In genomic region chr2:157914105-157914764, GRCm38 (mm10) we compare ENCODE assay signal across 10 mouse cellular contexts. TPM values are rescaled to one million over a fixed set of nuclear protein-coding genes. Genes with fewer than 3 reads are reported as not detected.
A peak's percentile ranks its signal among the peaks of the same experiment; 100 is the strongest.
DNase-seq lines count a peak whose midpoint lies in the region; ATAC-seq and TF ChIP-seq lines count a peak whose summit lies in the region.
"Had no signal": no experiment of that assay in that cellular context is flagged by ENCODE, and none has a peak within 500 bp of the region (broad histone marks: within the 10 kb centered on the region; RNA-seq: fewer than 3 reads in every experiment).

TSS of gene Vstm2l (plus strand) at chr2:157914653.

- no peaks in the 10 kb centered on the region for H3K36me3 ChIP-seq in kidney, embryonic 16.5 days (ENCODE audit: insufficient read depth, low read length)
- H3K36me3 ChIP-seq in forebrain, postnatal 0 days (ENCODE audit: insufficient read depth), result no peaks in the 10 kb centered on the region
- no peaks in the 10 kb centered on the region for H3K36me3 ChIP-seq in neural tube, embryonic 13.5 days
- H3K36me3 ChIP-seq: liver, embryonic 15.5 days had no signal

- 3% methylated on average over 54 of the region's 62 CpGs for WGBS in kidney, embryonic 16.5 days
- WGBS in forebrain, postnatal 0 days, result 4% methylated on average over 51 of the region's 62 CpGs
- 4% methylated on average over 59 of the region's 62 CpGs for whole genome bisulfite sequencing in neural tube, embryonic 13.5 days

- no peaks in the 10 kb centered on the region for H3K9me3 ChIP-seq in kidney, embryonic 16.5 days (ENCODE audit: low read length)
- no peaks in the 10 kb centered on the region for H3K9me3 ChIP-seq in forebrain, postnatal 0 days (ENCODE audit: low read length)
- H3K9me3 ChIP-seq in neural tube, embryonic 13.5 days, result no peaks in the 10 kb centered on the region
- H3K9me3 ChIP-seq: liver, embryonic 15.5 days had no signal

- peak within 1 kb of the TSS; percentile 42 for H3K4me3 ChIP-seq in kidney, embryonic 16.5 days (ENCODE audit: low read length)
- peak within 1 kb of the TSS; percentile 66 for H3K4me3 ChIP-seq in forebrain, postnatal 0 days (ENCODE audit: low read depth, low read length)
- H3K4me3 ChIP-seq in neural tube, embryonic 13.5 days, result peak within 1 kb of the TSS; percentile 64
- H3K4me3 ChIP-seq: liver, embryonic 15.5 days had no signal

- peaks cover 44% of the 10 kb centered on the region for H3K27me3 ChIP-seq in kidney, embryonic 16.5 days (ENCODE audit: insufficient read depth, low read length)
- peaks cover 5% of the 10 kb centered on the region for H3K27me3 ChIP-seq in forebrain, postnatal 0 days (ENCODE audit: insufficient read depth, low read length)
- H3K27me3 ChIP-seq in neural tube, embryonic 13.5 days, result peaks cover 40% of the 10 kb centered on the region

- peaks cover 7% of the 10 kb centered on the region; the same call in 1 of the 2 replicates for H3K4me1 ChIP-seq in kidney, embryonic 16.5 days (ENCODE audit: insufficient read depth, low read length)
- 0 out of 2 replicates have a peak, but pooled peaks cover 3% of the 10 kb centered on the region for H3K4me1 ChIP-seq in forebrain, postnatal 0 days (ENCODE audit: insufficient read depth)
- peaks cover 86% of the 10 kb centered on the region for H3K4me1 ChIP-seq in neural tube, embryonic 13.5 days (replicated peaks)
- H3K4me1 ChIP-seq: liver, embryonic 15.5 days had no signal

- peak within 1 kb of the TSS; percentile 65 for H3K4me2 ChIP-seq in kidney, embryonic 16.5 days (replicated peaks; ENCODE audit: low read depth, low read length)
- H3K4me2 ChIP-seq in forebrain, postnatal 0 days (ENCODE audit: low read depth), result peak within 1 kb of the TSS; percentile 69
- peak within 1 kb of the TSS; percentile 74 for H3K4me2 ChIP-seq in neural tube, embryonic 13.5 days
- H3K4me2 ChIP-seq: liver, embryonic 15.5 days had no signal

- no peak for ATAC-seq in kidney, embryonic 16.5 days (ENCODE audit: low FRiP score, low TSS enrichment)
- peak; percentile 70 for ATAC-seq in forebrain, postnatal 0 days
- peak; percentile 34 for ATAC-seq in neural tube, embryonic 13.5 days (ENCODE audit: low read depth)
- no peak for ATAC-seq in activated CD4-positive, CD25-positive, alpha-beta regulatory T cell, adult 4 months

- no peak within 1 kb of the TSS for H3K27ac ChIP-seq in kidney, embryonic 16.5 days (ENCODE audit: low read length)
- H3K27ac ChIP-seq in forebrain, postnatal 0 days (ENCODE audit: low read depth, low read length), result peak within 1 kb of the TSS; percentile 62; the same call in 1 of the 2 replicates
- peak within 1 kb of the TSS; percentile 90 for H3K27ac ChIP-seq in neural tube, embryonic 13.5 days (replicated peaks)
- H3K27ac ChIP-seq: liver, embryonic 15.5 days had no signal

- H3K9ac ChIP-seq in kidney, embryonic 16.5 days (replicated peaks; ENCODE audit: low read length), result no peak within 1 kb of the TSS
- peak within 1 kb of the TSS; percentile 70 for H3K9ac ChIP-seq in forebrain, postnatal 0 days
- peak within 1 kb of the TSS; percentile 84 for H3K9ac ChIP-seq in neural tube, embryonic 13.5 days
- H3K9ac ChIP-seq: liver, embryonic 15.5 days had no signal

- no peak for DNase-seq in kidney, adult 9 months
- DNase-seq in cerebellum, adult 11-12 months, result peak; percentile 41
- peak; percentile 91 for DNase-seq in forebrain, postnatal 0 days
- DNase-seq in left cerebral cortex, adult 11 months (ENCODE audit: low spot score), result peak; percentile 53
- no peak for DNase-seq in B cell, adult 2 months

- no peak for TF ChIP-seq CTCF in forebrain, postnatal 0 days (IDR thresholded peaks at IDR 0.05; ENCODE audit: low read depth)

RNA-seq across cellular contexts. Expression of gene Vstm2l, which starts in this region (rescaled TPM):
- polyA plus RNA-seq in kidney, embryonic 16.5 days (2015; fragmentation: Nextera tagmentation; extraction: Ambion mirVana), result 0.21 and 0.22 TPM in 2 replicates
- total RNA-seq in forebrain, postnatal 0 days (2014; rRNA removed), result 90.0 and 113 TPM in 2 replicates
- 21.5 and 25.9 TPM in 2 replicates for polyA plus RNA-seq in forebrain, postnatal 0 days (2015; fragmentation: Nextera tagmentation; extraction: Ambion mirVana)
- 26.2 and 34.3 TPM in 2 replicates for polyA plus RNA-seq in neural tube, embryonic 13.5 days (2015; fragmentation: Nextera tagmentation; extraction: Ambion mirVana)
- not detected for polyA plus RNA-seq in activated CD4-positive, CD25-positive, alpha-beta regulatory T cell, adult 4 months (2017; shearing (Covaris generic))
- polyA plus RNA-seq: liver, embryonic 15.5 days; Patski had no signal

Comparison
In these comparisons a context has a peak if more than half of its experiments do, and no peak if none do; other contexts are left out.
1. RNA of gene Vstm2l (polyA plus RNA-seq): 26.2 to 34.3 TPM in neural tube, embryonic 13.5 days and 21.5 to 25.9 TPM in forebrain, postnatal 0 days; 0.21 to 0.22 TPM in kidney, embryonic 16.5 days and not detected in activated CD4-positive, CD25-positive, alpha-beta regulatory T cell, adult 4 months; every median in the first group is over 10 times any median in the second.
2. ATAC-seq: peak in forebrain, postnatal 0 days (single experiment) and neural tube, embryonic 13.5 days (single experiment); none in kidney, embryonic 16.5 days (single experiment) and activated CD4-positive, CD25-positive, alpha-beta regulatory T cell, adult 4 months (single experiment).
3. DNase-seq: peak in cerebellum, adult 11-12 months (single experiment), forebrain, postnatal 0 days (single experiment) and left cerebral cortex, adult 11 months (single experiment); none in kidney, adult 9 months (single experiment) and B cell, adult 2 months (0 of 2).
4. Peak in every context shown above with its lines, with median percentiles within 50 percentile points of each other: H3K4me2 ChIP-seq and H3K4me3 ChIP-seq.